Comparison of ENCODE assay signal across 9 mouse cellular contexts in the genomic region with DNA sequence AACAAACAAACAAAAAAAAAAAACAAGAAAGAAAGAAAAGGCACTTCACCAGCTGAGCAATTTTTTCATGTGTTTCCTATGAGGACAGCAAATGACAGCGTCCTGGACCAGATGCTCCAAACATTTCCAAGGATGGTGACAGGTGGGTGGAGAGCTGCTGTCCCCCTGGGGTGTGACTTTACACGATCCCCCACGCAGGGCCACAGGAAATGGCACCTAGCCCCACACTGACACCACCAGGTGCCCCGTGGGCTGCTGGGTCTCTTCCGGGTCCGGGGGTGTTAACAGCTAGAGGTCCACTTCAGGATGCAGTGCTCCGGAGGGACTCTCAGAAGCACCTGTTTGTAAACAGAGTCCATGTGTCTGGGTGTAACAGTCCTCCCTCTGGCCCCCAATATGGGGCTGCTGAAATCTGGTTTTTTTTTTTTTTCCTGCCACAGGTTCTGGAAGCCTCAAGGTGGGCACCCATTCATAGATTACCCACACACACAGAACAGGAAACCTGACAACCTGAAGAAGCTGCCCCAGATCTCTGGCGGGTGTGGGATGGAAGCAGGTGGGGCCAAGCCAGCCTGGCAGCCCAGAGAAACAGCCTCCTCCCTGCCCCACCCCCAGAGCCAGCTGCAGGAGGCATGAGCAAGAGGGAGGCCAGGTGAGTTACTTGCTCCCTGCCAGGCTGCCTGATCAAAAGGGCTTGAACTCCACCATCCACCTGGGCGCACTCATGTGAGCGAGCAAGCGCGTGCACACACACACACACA. TPM values are rescaled to one million over a fixed set of nuclear protein-coding genes. Genes with fewer than 3 reads are reported as not detected.
DNase-seq lines count a peak whose midpoint lies in the region; ATAC-seq and TF ChIP-seq lines count a peak whose summit lies in the region.
"Had no signal": no experiment of that assay in that cellular context is flagged by ENCODE, and none has a peak within 500 bp of the region (broad histone marks: within the 10 kb centered on the region; RNA-seq: fewer than 3 reads in every experiment).

No protein-coding gene starts in this region.

- 17% methylated on average over 12 of the region's 12 CpGs for WGBS in thymus, adult 2 months
- 53% methylated on average over 12 of the region's 12 CpGs for WGBS in embryonic facial prominence, embryonic 10.5 days
- WGBS in midbrain, postnatal 0 days: 54% methylated on average over 12 of the region's 12 CpGs

- H3K9me3 ChIP-seq in embryonic facial prominence, embryonic 10.5 days: no peaks in the 10 kb centered on the region
- H3K9me3 ChIP-seq in midbrain, postnatal 0 days (ENCODE audit: low read length): no peaks in the 10 kb centered on the region
- H3K9me3 ChIP-seq: hindbrain, embryonic 13.5 days had no signal

- ATAC-seq in midbrain, postnatal 0 days (ENCODE audit: low FRiP score): no peak

- TF ChIP-seq CTCF in thymus, adult 2 months (IDR thresholded peaks at IDR 0.05; ENCODE audit: borderline replicate concordance, control insufficient read depth, extremely low read depth, insufficient read depth, low read length, poor library complexity): no peak
- no peak for TF ChIP-seq CTCF in midbrain, postnatal 0 days (IDR thresholded peaks at IDR 0.05)

- TF ChIP-seq POLR2A in thymus, adult 2 months (IDR thresholded peaks at IDR 0.05; ENCODE audit: control insufficient read depth, extremely low read depth, insufficient read depth, low read length, poor library complexity): no peak

- no peak overlapping the region for H3K27ac ChIP-seq in thymus, adult 2 months (ENCODE audit: control insufficient read depth, insufficient read depth, low read length)
- H3K27ac ChIP-seq in embryonic facial prominence, embryonic 10.5 days (replicated peaks): no peak overlapping the region
- H3K27ac ChIP-seq in midbrain, postnatal 0 days (ENCODE audit: low read depth, low read length): no peak overlapping the region
- H3K27ac ChIP-seq: hindbrain, embryonic 13.5 days had no signal

- H3K4me3 ChIP-seq in thymus, adult 2 months (ENCODE audit: control insufficient read depth, insufficient read depth, low read length): no peak overlapping the region
- H3K4me3 ChIP-seq in embryonic facial prominence, embryonic 10.5 days: no peak overlapping the region
- H3K4me3 ChIP-seq in midbrain, postnatal 0 days (ENCODE audit: low read depth, low read length): no peak overlapping the region
- H3K4me3 ChIP-seq: hindbrain, embryonic 13.5 days had no signal

- no peaks in the 10 kb centered on the region for H3K36me3 ChIP-seq in thymus, adult 2 months (ENCODE audit: control insufficient read depth, insufficient read depth, low read length)
- no peaks in the 10 kb centered on the region for H3K36me3 ChIP-seq in embryonic facial prominence, embryonic 10.5 days (replicated peaks)
- no peaks in the 10 kb centered on the region for H3K36me3 ChIP-seq in midbrain, postnatal 0 days (ENCODE audit: insufficient read depth, low read length)
- H3K36me3 ChIP-seq: hindbrain, embryonic 13.5 days had no signal

- peaks cover 65% of the 10 kb centered on the region for H3K4me1 ChIP-seq in thymus, adult 2 months (replicated peaks; ENCODE audit: control insufficient read depth, insufficient read depth, low read length)
- peaks cover 56% of the 10 kb centered on the region for H3K4me1 ChIP-seq in embryonic facial prominence, embryonic 10.5 days
- peaks cover 5% of the 10 kb centered on the region; the same call in 1 of the 2 replicates for H3K4me1 ChIP-seq in midbrain, postnatal 0 days (ENCODE audit: insufficient read depth, low read length)

- intact Hi-C loops in gastrocnemius, postnatal 14 days (cut with DNase I; ENCODE audit: low total_unique reads): loop anchor here (5.0 kb wide), 2 partner anchors 53 to 68 kb away; no protein-coding TSS in a partner anchor

- no peak overlapping the region for H3K9ac ChIP-seq in midbrain, postnatal 0 days (replicated peaks; ENCODE audit: low read length, poor library complexity, severe bottlenecking)

- H3K4me2 ChIP-seq in midbrain, postnatal 0 days (ENCODE audit: low read depth, low read length, poor library complexity, severe bottlenecking): no peak overlapping the region
- H3K4me2 ChIP-seq: hindbrain, embryonic 13.5 days had no signal

- H3K27me3 ChIP-seq in thymus, adult 2 months (ENCODE audit: control insufficient read depth, insufficient read depth, low read length): peaks cover 23% of the 10 kb centered on the region; the same call in 1 of the 2 replicates
- H3K27me3 ChIP-seq in embryonic facial prominence, embryonic 10.5 days (replicated peaks; ENCODE audit: low read depth, poor library complexity, severe bottlenecking): peaks cover 73% of the 10 kb centered on the region
- H3K27me3 ChIP-seq in midbrain, postnatal 0 days (ENCODE audit: insufficient read depth, low read length): 0 out of 2 replicates have a peak, but pooled peaks cover 3% of the 10 kb centered on the region

- DNase-seq in gastrocnemius, postnatal 14 days: peak; percentile 54
- no peak for DNase-seq in gastrocnemius, postnatal 4 days (ENCODE audit: low spot score in 2 of 2)
- peak; percentile 59 to 72 for DNase-seq in lung, adult 18-20 months
- DNase-seq in lung, postnatal 14 days: no peak
- peak; percentile 62 for DNase-seq in kidney, postnatal 14 days
- DNase-seq in thymus, adult 2 months: peak; percentile 82
- no peak for DNase-seq in embryonic facial prominence, embryonic 10.5 days (ENCODE audit: low spot score)
- no peak for DNase-seq in midbrain, postnatal 0 days (ENCODE audit: low spot score)

RNA-seq across cellular contexts. Expression of gene Pdgfb, which starts 5.2 kb away (rescaled TPM):
- 10 to 100 TPM; 25.2 to 38.5 TPM for total RNA-seq in gastrocnemius, postnatal 14 days (2021)
- total RNA-seq in gastrocnemius, postnatal 4 days (2021): 10 to 100 TPM; 51.5 to 52.8 TPM
- polyA plus RNA-seq in thymus, adult 2 months (2012; rRNA removed): 10.9 and 11.6 TPM in 2 replicates
- 1.4 and 1.6 TPM in 2 replicates for polyA plus RNA-seq in embryonic facial prominence, embryonic 10.5 days (2016; fragmentation: Nextera tagmentation; extraction: Ambion mirVana)
- 20.5 and 24.4 TPM in 2 replicates for total RNA-seq in midbrain, postnatal 0 days (2014; rRNA removed)
- polyA plus RNA-seq in midbrain, postnatal 0 days (2015; fragmentation: Nextera tagmentation; extraction: Ambion mirVana): 8.7 and 9.2 TPM in 2 replicates

RNA-seq across cellular contexts. Expression of gene Cbx7, which starts 38.7 kb away (rescaled TPM):
- 1 to 10 TPM; 3.7 to 4.5 TPM for total RNA-seq in gastrocnemius, postnatal 14 days (2021)
- 1 to 10 TPM; 2.1 TPM for total RNA-seq in gastrocnemius, postnatal 4 days (2021)
- 61.9 and 72.6 TPM in 2 replicates for polyA plus RNA-seq in thymus, adult 2 months (2012; rRNA removed)
- 2.1 and 2.4 TPM in 2 replicates for polyA plus RNA-seq in embryonic facial prominence, embryonic 10.5 days (2016; fragmentation: Nextera tagmentation; extraction: Ambion mirVana)
- 7.7 and 14.9 TPM in 2 replicates for total RNA-seq in midbrain, postnatal 0 days (2014; rRNA removed)
- 3.4 and 3.5 TPM in 2 replicates for polyA plus RNA-seq in midbrain, postnatal 0 days (2015; fragmentation: Nextera tagmentation; extraction: Ambion mirVana)

Comparison
In these comparisons a context has a peak if more than half of its experiments do, and no peak if none do; other contexts are left out.
1. DNase-seq: peak in gastrocnemius, postnatal 14 days (single experiment), lung, adult 18-20 months (2 of 2), kidney, postnatal 14 days (single experiment) and thymus, adult 2 months (single experiment); none in gastrocnemius, postnatal 4 days (0 of 2), lung, postnatal 14 days (single experiment), embryonic facial prominence, embryonic 10.5 days (single experiment) and midbrain, postnatal 0 days (single experiment).